Comparison of ENCODE assay signal across 9 mouse cellular contexts in genomic region chr9:50485521-50485920, GRCm38 (mm10). TPM values are rescaled to one million over a fixed set of nuclear protein-coding genes. Genes with fewer than 3 reads are reported as not detected.
A peak's percentile ranks its signal among the peaks of the same experiment; 100 is the strongest.
DNase-seq lines count a peak whose midpoint lies in the region; ATAC-seq and TF ChIP-seq lines count a peak whose summit lies in the region.
"Had no signal": no experiment of that assay in that cellular context is flagged by ENCODE, and none has a peak within 500 bp of the region (broad histone marks: within the 10 kb centered on the region; RNA-seq: fewer than 3 reads in every experiment).

No protein-coding gene starts in this region.

- H3K27me3 ChIP-seq in kidney, embryonic 16.5 days (ENCODE audit: insufficient read depth, low read length): no peaks in the 10 kb centered on the region
- no peaks in the 10 kb centered on the region for H3K27me3 ChIP-seq in kidney, adult 2 months (replicated peaks; ENCODE audit: control insufficient read depth, insufficient read depth, low read length)
- H3K27me3 ChIP-seq in embryonic facial prominence, embryonic 13.5 days: no peaks in the 10 kb centered on the region
- H3K27me3 ChIP-seq in kidney, postnatal 0 days (ENCODE audit: insufficient read depth, low read length): no peaks in the 10 kb centered on the region
- H3K27me3 ChIP-seq in midbrain, embryonic 16.5 days (ENCODE audit: control insufficient read depth, insufficient read depth, low read depth, low read length): no peaks in the 10 kb centered on the region

- no peak for DNase-seq in kidney, adult 2 months
- peak; percentile 67 for DNase-seq in kidney, postnatal 0 days (ENCODE audit: low spot score)
- no peak for DNase-seq in cerebellum, adult 8-10 months
- no peak for DNase-seq in spleen, postnatal 4 days (ENCODE audit: low spot score in 2 of 2)
- no peak for DNase-seq in layer of hippocampus, postnatal 25 days (ENCODE audit: extremely low spot score in 1 of 2, low spot score in 1 of 2)
- DNase-seq: cerebellum, postnatal 36 days had no signal

- peak overlapping the region; percentile 50 for H3K4me2 ChIP-seq in kidney, embryonic 16.5 days (replicated peaks; ENCODE audit: low read depth, low read length)
- H3K4me2 ChIP-seq in embryonic facial prominence, embryonic 13.5 days: peak overlapping the region; percentile 51
- H3K4me2 ChIP-seq in kidney, postnatal 0 days (ENCODE audit: low read length): peak overlapping the region; percentile 44
- peak overlapping the region; percentile 37 for H3K4me2 ChIP-seq in midbrain, embryonic 16.5 days (ENCODE audit: low read length)

- H3K9ac ChIP-seq in kidney, embryonic 16.5 days (replicated peaks; ENCODE audit: low read length): peak overlapping the region; percentile 39
- H3K9ac ChIP-seq in embryonic facial prominence, embryonic 13.5 days: no peak overlapping the region
- no peak overlapping the region; the same call in 1 of the 2 replicates for H3K9ac ChIP-seq in kidney, postnatal 0 days (ENCODE audit: low read depth, low read length)
- no peak overlapping the region for H3K9ac ChIP-seq in midbrain, embryonic 16.5 days (ENCODE audit: low read depth, low read length)

- no peak overlapping the region for H3K27ac ChIP-seq in kidney, embryonic 16.5 days (ENCODE audit: low read length)
- H3K27ac ChIP-seq in kidney, adult 2 months (ENCODE audit: insufficient read depth, low read depth, low read length): no peak overlapping the region
- H3K27ac ChIP-seq in embryonic facial prominence, embryonic 13.5 days: no peak overlapping the region
- peak overlapping the region; percentile 34; the same call in 1 of the 2 replicates for H3K27ac ChIP-seq in kidney, postnatal 0 days
- H3K27ac ChIP-seq in midbrain, embryonic 16.5 days (ENCODE audit: low read length): no peak overlapping the region

- no peak for TF ChIP-seq CTCF in kidney, adult 2 months (conservative IDR thresholded peaks at IDR 0.05; ENCODE audit: insufficient read depth, insufficient read length, low read depth, low read length)
- TF ChIP-seq CTCF in kidney, postnatal 0 days (IDR thresholded peaks at IDR 0.05; ENCODE audit: low read depth): no peak

- H3K4me3 ChIP-seq in kidney, embryonic 16.5 days (ENCODE audit: low read length): no peak overlapping the region
- H3K4me3 ChIP-seq in kidney, adult 2 months (ENCODE audit: insufficient read depth, low read depth, low read length): no peak overlapping the region
- peak overlapping the region; percentile 17; the same call in 1 of the 2 replicates for H3K4me3 ChIP-seq in embryonic facial prominence, embryonic 13.5 days
- no peak overlapping the region for H3K4me3 ChIP-seq in kidney, postnatal 0 days (replicated peaks; ENCODE audit: low read depth, low read length)
- no peak overlapping the region for H3K4me3 ChIP-seq in midbrain, embryonic 16.5 days (ENCODE audit: low read depth, low read length)

- TF ChIP-seq POLR2A in kidney, adult 2 months (IDR thresholded peaks at IDR 0.05; ENCODE audit: low read depth, low read length): no peak

- H3K9me3 ChIP-seq in kidney, embryonic 16.5 days (ENCODE audit: low read length): no peaks in the 10 kb centered on the region
- H3K9me3 ChIP-seq in embryonic facial prominence, embryonic 13.5 days: no peaks in the 10 kb centered on the region
- no peaks in the 10 kb centered on the region for H3K9me3 ChIP-seq in kidney, postnatal 0 days (replicated peaks; ENCODE audit: low read length)
- no peaks in the 10 kb centered on the region for H3K9me3 ChIP-seq in midbrain, embryonic 16.5 days (replicated peaks; ENCODE audit: control insufficient read depth, low read length, poor library complexity, severe bottlenecking)

- peak; percentile 88 for ATAC-seq in kidney, embryonic 16.5 days (ENCODE audit: low FRiP score, low TSS enrichment)
- no peak for ATAC-seq in embryonic facial prominence, embryonic 13.5 days (ENCODE audit: insufficient number of reproducible peaks, insufficient read depth, low FRiP score, low TSS enrichment, low read depth)
- ATAC-seq in kidney, postnatal 0 days (replicated peaks; ENCODE audit: low FRiP score, low read depth): peak; percentile 76; the same call in 1 of the 2 replicates
- no peak for ATAC-seq in midbrain, embryonic 16.5 days

- WGBS in kidney, embryonic 16.5 days: 8% methylated on average over 10 of the region's 10 CpGs
- 27% methylated on average over 10 of the region's 10 CpGs for WGBS in kidney, adult 2 months
- WGBS in embryonic facial prominence, embryonic 13.5 days: 9% methylated on average over 10 of the region's 10 CpGs
- WGBS in kidney, postnatal 0 days: 13% methylated on average over 10 of the region's 10 CpGs
- WGBS in midbrain, embryonic 16.5 days: 5% methylated on average over 10 of the region's 10 CpGs

- no peaks in the 10 kb centered on the region for H3K36me3 ChIP-seq in kidney, embryonic 16.5 days (ENCODE audit: insufficient read depth, low read length)
- no peaks in the 10 kb centered on the region for H3K36me3 ChIP-seq in kidney, adult 2 months (ENCODE audit: control insufficient read depth, insufficient read depth, low read length)
- H3K36me3 ChIP-seq in embryonic facial prominence, embryonic 13.5 days: no peaks in the 10 kb centered on the region
- H3K36me3 ChIP-seq in kidney, postnatal 0 days (ENCODE audit: insufficient read depth, low read length): no peaks in the 10 kb centered on the region
- H3K36me3 ChIP-seq in midbrain, embryonic 16.5 days (ENCODE audit: control insufficient read depth, insufficient read depth, low read length): no peaks in the 10 kb centered on the region

- peaks cover 24% of the 10 kb centered on the region for H3K4me1 ChIP-seq in kidney, embryonic 16.5 days (ENCODE audit: insufficient read depth, low read length)
- no peaks in the 10 kb centered on the region for H3K4me1 ChIP-seq in kidney, adult 2 months (ENCODE audit: control insufficient read depth, insufficient read depth, low read length)
- H3K4me1 ChIP-seq in embryonic facial prominence, embryonic 13.5 days: 0 out of 2 replicates have a peak, but pooled peaks cover 7% of the 10 kb centered on the region
- peaks cover 7% of the 10 kb centered on the region; the same call in 1 of the 2 replicates for H3K4me1 ChIP-seq in kidney, postnatal 0 days (replicated peaks; ENCODE audit: insufficient read depth, low read length)
- peaks cover 8% of the 10 kb centered on the region for H3K4me1 ChIP-seq in midbrain, embryonic 16.5 days (ENCODE audit: control insufficient read depth, insufficient read depth, low read length)

RNA-seq across cellular contexts. Expression of gene Plet1, which starts 8.8 kb away (rescaled TPM):
- 36.9 and 37.1 TPM in 2 replicates for polyA plus RNA-seq in kidney, embryonic 16.5 days (2015; fragmentation: Nextera tagmentation; extraction: Ambion mirVana)
- polyA plus RNA-seq in kidney, adult 2 months (2012; rRNA removed): 82.6 and 86.0 TPM in 2 replicates
- polyA plus RNA-seq in embryonic facial prominence, embryonic 13.5 days (2015; fragmentation: Nextera tagmentation; extraction: Ambion mirVana): 0.59 and 1.1 TPM in 2 replicates
- polyA plus RNA-seq in kidney, postnatal 0 days (2015; fragmentation: Nextera tagmentation; extraction: Ambion mirVana): 53.4 and 54.5 TPM in 2 replicates
- 0.53 and 0.75 TPM in 2 replicates for polyA plus RNA-seq in midbrain, embryonic 16.5 days (2015; fragmentation: Nextera tagmentation; extraction: Ambion mirVana)
- under 1 TPM; 0.15 to 0.21 TPM for total RNA-seq in layer of hippocampus, postnatal 25 days (2021)

RNA-seq across cellular contexts. Expression of gene Pts, which starts 43.0 kb away (rescaled TPM):
- polyA plus RNA-seq in kidney, embryonic 16.5 days (2015; fragmentation: Nextera tagmentation; extraction: Ambion mirVana): 96.6 and 108 TPM in 2 replicates
- polyA plus RNA-seq in kidney, adult 2 months (2012; rRNA removed): 50.2 and 58.6 TPM in 2 replicates
- 79.4 and 87.9 TPM in 2 replicates for polyA plus RNA-seq in embryonic facial prominence, embryonic 13.5 days (2015; fragmentation: Nextera tagmentation; extraction: Ambion mirVana)
- polyA plus RNA-seq in kidney, postnatal 0 days (2015; fragmentation: Nextera tagmentation; extraction: Ambion mirVana): 133 and 139 TPM in 2 replicates
- polyA plus RNA-seq in midbrain, embryonic 16.5 days (2015; fragmentation: Nextera tagmentation; extraction: Ambion mirVana): 114 and 124 TPM in 2 replicates
- 10 to 100 TPM; 36.0 to 39.8 TPM for total RNA-seq in layer of hippocampus, postnatal 25 days (2021)

Comparison
In these comparisons a context has a peak if more than half of its experiments do, and no peak if none do; other contexts are left out.
1. ATAC-seq: peak in kidney, embryonic 16.5 days (single experiment) and kidney, postnatal 0 days (single experiment); none in embryonic facial prominence, embryonic 13.5 days (single experiment) and midbrain, embryonic 16.5 days (single experiment).
2. RNA of gene Plet1, which starts 8.8 kb away (polyA plus RNA-seq): 82.6 to 86.0 TPM in kidney, adult 2 months, 53.4 to 54.5 TPM in kidney, postnatal 0 days and 36.9 to 37.1 TPM in kidney, embryonic 16.5 days; 0.53 to 0.75 TPM in midbrain, embryonic 16.5 days and 0.59 to 1.1 TPM in embryonic facial prominence, embryonic 13.5 days; every median in the first group is over 10 times any median in the second.
3. Peak in every context shown above with its lines, with median percentiles within 50 percentile points of each other: H3K4me2 ChIP-seq.